Mouse (Mus musculus): ENCODE data around the gene 4933411K16Rik. TPM values are rescaled to one million over a fixed set of nuclear protein-coding genes. Genes with fewer than 3 reads are reported as not detected.
A peak's percentile ranks its signal among the peaks of the same experiment; 100 is the strongest.

The 4933411K16Rik gene
- polyA plus RNA-seq, 1 experiment, result 3.6 TPM

- Histone ChIP-seq H3K4me1 (ENCODE audit: control insufficient read depth, insufficient read depth, low read length) (peaks cover 8% of the 10 kb centered on the region; the same call in 1 of the 2 replicates), H3K27ac (ENCODE audit: insufficient read depth, low read depth, low read length) (no peak overlapping the region), H3K36me3 (ENCODE audit: control insufficient read depth, insufficient read depth, low read length) (no peaks in the 10 kb centered on the region), H3K4me3 (ENCODE audit: insufficient read depth, low read depth, low read length) (no peak overlapping the region), H3K27me3 (replicated peaks; ENCODE audit: control insufficient read depth, insufficient read depth, low read length) (no peaks in the 10 kb centered on the region)
- no peak for DNase-seq
- 54% methylated on average over 10 of the region's 10 CpGs for WGBS
- TF ChIP-seq CTCF (conservative IDR thresholded peaks at IDR 0.05; ENCODE audit: insufficient read depth, insufficient read length, low read depth, low read length) (no peak), POLR2A (IDR thresholded peaks at IDR 0.05; ENCODE audit: low read depth, low read length) (no peak)
These were observed 30.1 kb upstream of the 4933411K16Rik start for GRCm38 (mm10) chr19:42021681-42022541.

GRCm38 (mm10) chr19:42022542-42022848 lies 29.6 kb upstream of the 4933411K16Rik start:
- no peak for DNase-seq
- TF ChIP-seq POLR2A (IDR thresholded peaks at IDR 0.05; ENCODE audit: low read depth, low read length) (no peak), CTCF (conservative IDR thresholded peaks at IDR 0.05; ENCODE audit: insufficient read depth, insufficient read length, low read depth, low read length) (no peak)
- 54% methylated on average over 2 of the region's 2 CpGs for WGBS
- Histone ChIP-seq H3K4me1 (ENCODE audit: control insufficient read depth, insufficient read depth, low read length) (peaks cover 6% of the 10 kb centered on the region; the same call in 1 of the 2 replicates), H3K27ac (ENCODE audit: insufficient read depth, low read depth, low read length) (no peak overlapping the region), H3K27me3 (replicated peaks; ENCODE audit: control insufficient read depth, insufficient read depth, low read length) (no peaks in the 10 kb centered on the region), H3K4me3 (ENCODE audit: insufficient read depth, low read depth, low read length) (no peak overlapping the region), H3K36me3 (ENCODE audit: control insufficient read depth, insufficient read depth, low read length) (no peaks in the 10 kb centered on the region)

- 3% methylated on average over 5 of the region's 5 CpGs for WGBS
- no peaks in the 10 kb centered on the region for H3K4me1 ChIP-seq (ENCODE audit: control insufficient read depth, insufficient read depth, low read length)
- TF ChIP-seq CTCF (conservative IDR thresholded peaks at IDR 0.05; ENCODE audit: insufficient read depth, insufficient read length, low read depth, low read length) (peak; percentile 99), POLR2A (IDR thresholded peaks at IDR 0.05; ENCODE audit: low read depth, low read length) (no peak)
- no peaks in the 10 kb centered on the region for H3K27me3 ChIP-seq (replicated peaks; ENCODE audit: control insufficient read depth, insufficient read depth, low read length)
- no peaks in the 10 kb centered on the region for H3K36me3 ChIP-seq (ENCODE audit: control insufficient read depth, insufficient read depth, low read length)
- no peak overlapping the region for H3K27ac ChIP-seq (ENCODE audit: insufficient read depth, low read depth, low read length)
- DNase-seq, result peak; percentile 87
- H3K4me3 ChIP-seq (ENCODE audit: insufficient read depth, low read depth, low read length), result no peak overlapping the region
These were observed 25.9 kb upstream of the 4933411K16Rik start for GRCm38 (mm10) chr19:42026158-42026557.

- TF ChIP-seq POLR2A (IDR thresholded peaks at IDR 0.05; ENCODE audit: low read depth, low read length) (no peak), CTCF (conservative IDR thresholded peaks at IDR 0.05; ENCODE audit: insufficient read depth, insufficient read length, low read depth, low read length) (no peak)
- Histone ChIP-seq H3K4me1 (ENCODE audit: control insufficient read depth, insufficient read depth, low read length) (peaks cover 2% of the 10 kb centered on the region; the same call in 1 of the 2 replicates), H3K36me3 (ENCODE audit: control insufficient read depth, insufficient read depth, low read length) (peaks cover 2% of the 10 kb centered on the region; the same call in 1 of the 2 replicates), H3K4me3 (ENCODE audit: insufficient read depth, low read depth, low read length) (no peak overlapping the region), H3K27ac (ENCODE audit: insufficient read depth, low read depth, low read length) (no peak overlapping the region), H3K27me3 (replicated peaks; ENCODE audit: control insufficient read depth, insufficient read depth, low read length) (no peaks in the 10 kb centered on the region)
- WGBS, result 89% methylated on average over 5 of the region's 5 CpGs
- no peak for DNase-seq
These were observed 20.9 kb upstream of the 4933411K16Rik start for GRCm38 (mm10) chr19:42031112-42031511.

- Histone ChIP-seq H3K27me3 (replicated peaks; ENCODE audit: control insufficient read depth, insufficient read depth, low read length) (no peaks in the 10 kb centered on the region), H3K36me3 (ENCODE audit: control insufficient read depth, insufficient read depth, low read length) (peaks cover 2% of the 10 kb centered on the region; the same call in 1 of the 2 replicates), H3K4me1 (ENCODE audit: control insufficient read depth, insufficient read depth, low read length) (peaks cover 2% of the 10 kb centered on the region; the same call in 1 of the 2 replicates), H3K4me3 (ENCODE audit: insufficient read depth, low read depth, low read length) (no peak overlapping the region), H3K27ac (ENCODE audit: insufficient read depth, low read depth, low read length) (no peak overlapping the region)
- no peak for DNase-seq
- TF ChIP-seq CTCF (conservative IDR thresholded peaks at IDR 0.05; ENCODE audit: insufficient read depth, insufficient read length, low read depth, low read length), result no peak
- TF ChIP-seq POLR2A (IDR thresholded peaks at IDR 0.05; ENCODE audit: low read depth, low read length), result no peak
- 90% methylated on average over 14 of the region's 14 CpGs for WGBS
These were observed 18.4 kb upstream of the 4933411K16Rik start for GRCm38 (mm10) chr19:42033611-42034010.

- no peak for TF ChIP-seq CTCF (conservative IDR thresholded peaks at IDR 0.05; ENCODE audit: insufficient read depth, insufficient read length, low read depth, low read length)
- no peak for TF ChIP-seq POLR2A (IDR thresholded peaks at IDR 0.05; ENCODE audit: low read depth, low read length)
- H3K4me3 ChIP-seq (ENCODE audit: insufficient read depth, low read depth, low read length), result no peak overlapping the region
- WGBS, result 88% methylated on average over 9 of the region's 9 CpGs
- peaks cover 2% of the 10 kb centered on the region; the same call in 1 of the 2 replicates for H3K36me3 ChIP-seq (ENCODE audit: control insufficient read depth, insufficient read depth, low read length)
- DNase-seq, result no peak
- no peaks in the 10 kb centered on the region for H3K27me3 ChIP-seq (replicated peaks; ENCODE audit: control insufficient read depth, insufficient read depth, low read length)
- peaks cover 2% of the 10 kb centered on the region; the same call in 1 of the 2 replicates for H3K4me1 ChIP-seq (ENCODE audit: control insufficient read depth, insufficient read depth, low read length)
- no peak overlapping the region for H3K27ac ChIP-seq (ENCODE audit: insufficient read depth, low read depth, low read length)
These were observed 17.8 kb upstream of the 4933411K16Rik start for GRCm38 (mm10) chr19:42034146-42034775.

Data from kidney, adult 2 months (tissue).